Mouse (Mus musculus) E14TG2a.4 (cell line): ENCODE measurements at regions not wholly inside any gene's neighbourhood (a gene's known extent, or its start where the extent isn't known, plus 50 kb on each side); places are given as distances from the start of the nearest gene placed in this dataset.

ENCODE experiments used
- CTCF ChIP-seq: conservative IDR thresholded peaks from 2 replicates; pipeline ENCODE4 v1.5.1; 2014; ENCODE audit warnings: low read length
- POU5F1 ChIP-seq: IDR thresholded peaks from 2 replicates; pipeline ENCODE4 v1.6.1; 2014; ENCODE audit warnings: low read length, borderline replicate concordance

GRCm38 (mm10) chr3:18695113-18695792 is 747.0 kb downstream of the Cypt12 start:
- TF ChIP-seq CTCF = no peak
- TF ChIP-seq POU5F1 = peak; percentile 77; the same call in 1 of the 2 replicates
